Comparison of ENCODE assay signal across 22 mouse cellular contexts in the genomic region with DNA sequence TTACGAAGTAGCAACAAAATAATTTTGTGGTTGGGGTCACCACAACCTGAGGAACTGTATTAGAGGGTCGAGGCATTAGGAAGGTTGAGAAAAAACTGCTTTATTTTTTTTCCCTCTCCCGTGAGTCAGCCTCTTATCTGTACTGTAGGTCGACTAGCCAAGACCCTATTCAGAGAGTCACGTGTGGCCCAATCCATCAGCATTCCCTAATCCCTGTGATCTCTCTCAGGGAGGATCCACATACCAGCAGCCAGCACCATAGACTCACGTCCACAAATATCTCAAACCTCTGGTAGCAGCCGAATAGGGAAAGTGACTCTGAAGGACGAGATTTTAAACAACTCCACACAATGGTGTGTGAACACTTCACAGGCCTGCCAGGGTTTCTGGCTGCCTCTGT. TPM values are rescaled to one million over a fixed set of nuclear protein-coding genes. Genes with fewer than 3 reads are reported as not detected.
DNase-seq lines count a peak whose midpoint lies in the region; ATAC-seq lines count a peak whose summit lies in the region.
"Had no signal": no experiment of that assay in that cellular context is flagged by ENCODE, and none has a peak within 500 bp of the region (broad histone marks: within the 10 kb centered on the region; RNA-seq: fewer than 3 reads in every experiment).

No protein-coding gene starts in this region.

- H3K4me2 ChIP-seq in forebrain, embryonic 11.5 days (ENCODE audit: low read depth, low read length, severe bottlenecking) = no peak overlapping the region
- no peak overlapping the region for H3K4me2 ChIP-seq in forebrain, embryonic 13.5 days
- H3K4me2 ChIP-seq in hindbrain, embryonic 16.5 days (ENCODE audit: low read length) = no peak overlapping the region
- no peak overlapping the region for H3K4me2 ChIP-seq in hindbrain, embryonic 12.5 days (replicated peaks)

- H3K27ac ChIP-seq in forebrain, embryonic 11.5 days (ENCODE audit: low read depth, low read length) = no peak overlapping the region
- no peak overlapping the region for H3K27ac ChIP-seq in forebrain, embryonic 13.5 days
- no peak overlapping the region for H3K27ac ChIP-seq in hindbrain, embryonic 16.5 days (ENCODE audit: low read depth, low read length)
- no peak overlapping the region for H3K27ac ChIP-seq in hindbrain, embryonic 12.5 days
- H3K27ac ChIP-seq: hindbrain, embryonic 10.5 days; layer of hippocampus, adult 2 months had no signal

- H3K4me3 ChIP-seq in forebrain, embryonic 11.5 days (ENCODE audit: low read depth, low read length) = no peak overlapping the region
- H3K4me3 ChIP-seq in forebrain, embryonic 13.5 days = no peak overlapping the region
- no peak overlapping the region for H3K4me3 ChIP-seq in hindbrain, embryonic 16.5 days (ENCODE audit: low read length)
- H3K4me3 ChIP-seq in hindbrain, embryonic 12.5 days = no peak overlapping the region
- H3K4me3 ChIP-seq: hindbrain, embryonic 10.5 days; layer of hippocampus, adult 2 months; megakaryocyte, embryonic 14.5 days had no signal

- peak; percentile 33 for DNase-seq in forebrain, embryonic 11.5 days (ENCODE audit: low spot score)
- DNase-seq in fibroblast of lung, adult 2 months (ENCODE audit: low read depth) = peak; percentile 17
- DNase-seq in yolk sac, embryonic 10.5 days (ENCODE audit: low spot score) = peak; percentile 15
- no peak for DNase-seq in left cerebral cortex, postnatal 4 days
- DNase-seq: cerebellum, adult 2 months; cerebellum, postnatal 36 days; gastrocnemius, postnatal 36 days; kidney, adult 2 months; kidney, postnatal 10 days; layer of hippocampus, postnatal 36 days; liver, postnatal 0 days; retina, postnatal 1 day; thymus, postnatal 25 days had no signal

- no peak overlapping the region for H3K9ac ChIP-seq in forebrain, embryonic 11.5 days (ENCODE audit: low read length)
- no peak overlapping the region for H3K9ac ChIP-seq in forebrain, embryonic 13.5 days
- no peak overlapping the region for H3K9ac ChIP-seq in hindbrain, embryonic 16.5 days (ENCODE audit: low read depth, low read length)
- H3K9ac ChIP-seq in hindbrain, embryonic 12.5 days = no peak overlapping the region
- H3K9ac ChIP-seq: liver, postnatal 0 days had no signal

- no peak for ATAC-seq in forebrain, embryonic 11.5 days (replicated peaks; ENCODE audit: low FRiP score)
- no peak for ATAC-seq in forebrain, embryonic 13.5 days
- ATAC-seq in hindbrain, embryonic 16.5 days = 0 out of 2 replicates have a peak, but pooled peaks have one; percentile 20
- ATAC-seq in hindbrain, embryonic 12.5 days (ENCODE audit: low FRiP score) = no peak
- ATAC-seq: forebrain, embryonic 16.5 days; liver, postnatal 0 days had no signal

- no peaks in the 10 kb centered on the region for H3K27me3 ChIP-seq in forebrain, embryonic 11.5 days (ENCODE audit: control insufficient read depth, insufficient read depth, low read length)
- no peaks in the 10 kb centered on the region for H3K27me3 ChIP-seq in forebrain, embryonic 13.5 days
- H3K27me3 ChIP-seq in hindbrain, embryonic 16.5 days (replicated peaks; ENCODE audit: control insufficient read depth, insufficient read depth, low read length) = no peaks in the 10 kb centered on the region
- H3K27me3 ChIP-seq in hindbrain, embryonic 12.5 days = no peaks in the 10 kb centered on the region

- no peaks in the 10 kb centered on the region for H3K4me1 ChIP-seq in forebrain, embryonic 11.5 days (replicated peaks; ENCODE audit: control insufficient read depth, insufficient read depth, low read length)
- H3K4me1 ChIP-seq in forebrain, embryonic 13.5 days = no peaks in the 10 kb centered on the region
- H3K4me1 ChIP-seq in hindbrain, embryonic 16.5 days (ENCODE audit: control insufficient read depth, insufficient read depth, low read depth, low read length) = no peaks in the 10 kb centered on the region
- 0 out of 2 replicates have a peak, but pooled peaks cover 2% of the 10 kb centered on the region for H3K4me1 ChIP-seq in hindbrain, embryonic 12.5 days

- WGBS in forebrain, embryonic 11.5 days = 45% methylated on average over 8 of the region's 8 CpGs
- WGBS in forebrain, embryonic 13.5 days = 44% methylated on average over 8 of the region's 8 CpGs
- 45% methylated on average over 8 of the region's 8 CpGs for WGBS in hindbrain, embryonic 16.5 days
- 43% methylated on average over 8 of the region's 8 CpGs for WGBS in hindbrain, embryonic 12.5 days

- H3K36me3 ChIP-seq in forebrain, embryonic 11.5 days (ENCODE audit: control insufficient read depth, insufficient read depth, low read length) = no peaks in the 10 kb centered on the region
- no peaks in the 10 kb centered on the region for H3K36me3 ChIP-seq in forebrain, embryonic 13.5 days (ENCODE audit: poor library complexity, severe bottlenecking)
- no peaks in the 10 kb centered on the region for H3K36me3 ChIP-seq in hindbrain, embryonic 16.5 days (ENCODE audit: control insufficient read depth, insufficient read depth, low read length)
- H3K36me3 ChIP-seq in hindbrain, embryonic 12.5 days = no peaks in the 10 kb centered on the region
- H3K36me3 ChIP-seq: G1E; hindbrain, embryonic 10.5 days had no signal

- intact Hi-C loops in left cerebral cortex, postnatal 4 days (cut with DNase I) = loop anchor here (5.0 kb wide), 1 partner anchor 335 kb away; no protein-coding TSS in a partner anchor

- H3K9me3 ChIP-seq in forebrain, embryonic 11.5 days (ENCODE audit: control insufficient read depth, low read length) = no peaks in the 10 kb centered on the region
- H3K9me3 ChIP-seq in forebrain, embryonic 13.5 days (replicated peaks) = no peaks in the 10 kb centered on the region
- no peaks in the 10 kb centered on the region for H3K9me3 ChIP-seq in hindbrain, embryonic 16.5 days (ENCODE audit: control insufficient read depth, low read length)
- H3K9me3 ChIP-seq in hindbrain, embryonic 12.5 days (replicated peaks) = no peaks in the 10 kb centered on the region
- H3K9me3 ChIP-seq: hindbrain, embryonic 10.5 days had no signal

RNA-seq across cellular contexts. Expression of gene Synm, which starts 37.5 kb away (rescaled TPM):
- 1.1 and 1.3 TPM in 2 replicates for polyA plus RNA-seq in forebrain, embryonic 11.5 days (2014; fragmentation: Nextera tagmentation; extraction: Ambion mirVana)
- 1.8 and 1.9 TPM in 2 replicates for polyA plus RNA-seq in forebrain, embryonic 13.5 days (2015; fragmentation: Nextera tagmentation; extraction: Ambion mirVana)
- 6.0 and 7.1 TPM in 2 replicates for polyA plus RNA-seq in hindbrain, embryonic 16.5 days (2015; fragmentation: Nextera tagmentation; extraction: Ambion mirVana)
- polyA plus RNA-seq in hindbrain, embryonic 12.5 days (2016; fragmentation: Nextera tagmentation; extraction: Ambion mirVana) = 5.9 and 6.8 TPM in 2 replicates
- 10 to 100 TPM; 25.6 to 27.7 TPM for total RNA-seq in left cerebral cortex, postnatal 4 days (2021)
- total RNA-seq: neutrophil, adult 5-6 weeks had no signal
- polyA plus RNA-seq: G1E had no signal
